In genomic region chr17:31511792-31512495, GRCm38 (mm10) we compare ENCODE assay signal across 8 mouse cellular contexts. TPM values are rescaled to one million over a fixed set of nuclear protein-coding genes. Genes with fewer than 3 reads are reported as not detected.
DNase-seq lines count a peak whose midpoint lies in the region; ATAC-seq and TF ChIP-seq lines count a peak whose summit lies in the region.

No protein-coding gene starts in this region.

- H3K27me3 ChIP-seq in heart, embryonic 11.5 days (ENCODE audit: control insufficient read depth, insufficient read depth, low read length): no peaks in the 10 kb centered on the region
- H3K27me3 ChIP-seq in kidney, embryonic 16.5 days (ENCODE audit: insufficient read depth, low read length): no peaks in the 10 kb centered on the region
- no peaks in the 10 kb centered on the region for H3K27me3 ChIP-seq in liver, adult 2 months (ENCODE audit: control insufficient read depth, insufficient read depth, low read length)
- no peaks in the 10 kb centered on the region for H3K27me3 ChIP-seq in myocyte (ENCODE audit: control insufficient read depth, insufficient read depth, insufficient read length)
- H3K27me3 ChIP-seq in splenic B cell, adult 2 months (ENCODE audit: control insufficient read depth, insufficient read depth, low read length, poor library complexity, severe bottlenecking): no peaks in the 10 kb centered on the region

- peaks cover 8% of the 10 kb centered on the region; the same call in 1 of the 2 replicates for H3K36me3 ChIP-seq in heart, embryonic 11.5 days (ENCODE audit: control insufficient read depth, insufficient read depth, low read length)
- H3K36me3 ChIP-seq in kidney, embryonic 16.5 days (ENCODE audit: insufficient read depth, low read length): peaks cover 24% of the 10 kb centered on the region
- H3K36me3 ChIP-seq in liver, adult 2 months (ENCODE audit: control insufficient read depth, insufficient read depth, low read length): no peaks in the 10 kb centered on the region
- H3K36me3 ChIP-seq in myocyte (ENCODE audit: control insufficient read depth, insufficient read depth): peaks cover 15% of the 10 kb centered on the region
- H3K36me3 ChIP-seq in splenic B cell, adult 2 months (ENCODE audit: control insufficient read depth, insufficient read depth, low read length, poor library complexity, severe bottlenecking): no peaks in the 10 kb centered on the region

- H3K27ac ChIP-seq in bone marrow macrophage, adult 2 months (ENCODE audit: insufficient read depth, low read depth, low read length): peak overlapping the region; percentile 59
- H3K27ac ChIP-seq in embryonic fibroblast, embryonic 13.5 days (ENCODE audit: insufficient read depth, low read length): peak overlapping the region; percentile 35
- peak overlapping the region; percentile 76 for H3K27ac ChIP-seq in heart, embryonic 11.5 days (ENCODE audit: low read depth, low read length)
- H3K27ac ChIP-seq in kidney, embryonic 16.5 days (ENCODE audit: low read length): peak overlapping the region; percentile 77
- peak overlapping the region; percentile 55 for H3K27ac ChIP-seq in liver, adult 2 months (replicated peaks; ENCODE audit: insufficient read depth, low read depth, low read length)

- H3K9ac ChIP-seq in heart, embryonic 11.5 days (ENCODE audit: low read depth, low read length): peak overlapping the region; percentile 84
- peak overlapping the region; percentile 84 for H3K9ac ChIP-seq in kidney, embryonic 16.5 days (replicated peaks; ENCODE audit: low read length)
- H3K9ac ChIP-seq in liver, adult 2 months (ENCODE audit: low read depth, low read length): peak overlapping the region; percentile 91

- whole genome bisulfite sequencing in heart, embryonic 11.5 days (ENCODE audit: insufficient replicate concordance): under 1% methylated on average over 56 of the region's 56 CpGs
- WGBS in kidney, embryonic 16.5 days: under 1% methylated on average over 56 of the region's 56 CpGs
- under 1% methylated on average over 56 of the region's 56 CpGs for WGBS in liver, adult 2 months

- peak; percentile 91 for ATAC-seq in heart, embryonic 11.5 days (replicated peaks; ENCODE audit: insufficient number of reproducible peaks, low FRiP score, low TSS enrichment)
- ATAC-seq in kidney, embryonic 16.5 days (ENCODE audit: low FRiP score, low TSS enrichment): peak; percentile 96

- H3ac ChIP-seq in myocyte (ENCODE audit: control insufficient read depth, insufficient read length): peak overlapping the region; percentile 11

- TF ChIP-seq POLR2A in bone marrow macrophage, adult 2 months (IDR thresholded peaks at IDR 0.05; ENCODE audit: borderline replicate concordance, low read depth, low read length): no peak
- peak; percentile 89 for TF ChIP-seq POLR2A in embryonic fibroblast, embryonic 13.5 days (IDR thresholded peaks at IDR 0.05; ENCODE audit: low read depth, low read length)
- peak; percentile 67; the same call in 1 of the 2 replicates for TF ChIP-seq POLR2A in liver, adult 2 months (IDR thresholded peaks at IDR 0.05; ENCODE audit: extremely low read depth, insufficient read depth, low read length)
- peak; percentile 90 for TF ChIP-seq POLR2A in myocyte (IDR thresholded peaks at IDR 0.05; ENCODE audit: insufficient read length, low read depth)

- H3K4me3 ChIP-seq in bone marrow macrophage, adult 2 months (ENCODE audit: insufficient read depth, low read length): peak overlapping the region; percentile 85
- H3K4me3 ChIP-seq in embryonic fibroblast, embryonic 13.5 days (ENCODE audit: insufficient read depth, low read length): peak overlapping the region; percentile 83
- peak overlapping the region; percentile 79 for H3K4me3 ChIP-seq in heart, embryonic 11.5 days (ENCODE audit: low read depth, low read length)
- H3K4me3 ChIP-seq in kidney, embryonic 16.5 days (ENCODE audit: low read length): peak overlapping the region; percentile 89
- peak overlapping the region; percentile 93 for H3K4me3 ChIP-seq in liver, adult 2 months (ENCODE audit: insufficient read depth, low read depth, low read length)
- peak overlapping the region; percentile 92 for H3K4me3 ChIP-seq in myocyte

- DNase-seq in A20 (ENCODE audit: low read depth, low spot score): peak; percentile 94
- DNase-seq in liver, adult 2 months (ENCODE audit: extremely low read depth, low read depth, low spot score): peak; percentile 73
- DNase-seq in splenic B cell, adult 2 months (ENCODE audit: low read depth, low spot score): peak; percentile 94

- H3K4me1 ChIP-seq in bone marrow macrophage, adult 2 months (ENCODE audit: control insufficient read depth, insufficient read depth, low read length): peaks cover 2% of the 10 kb centered on the region; the same call in 1 of the 2 replicates
- H3K4me1 ChIP-seq in embryonic fibroblast, embryonic 13.5 days (ENCODE audit: control insufficient read depth, insufficient read depth, low read length): no peaks in the 10 kb centered on the region
- peaks cover 9% of the 10 kb centered on the region; the same call in 1 of the 2 replicates for H3K4me1 ChIP-seq in heart, embryonic 11.5 days (ENCODE audit: control insufficient read depth, insufficient read depth, low read length)
- H3K4me1 ChIP-seq in kidney, embryonic 16.5 days (ENCODE audit: insufficient read depth, low read length): peaks cover 12% of the 10 kb centered on the region
- peaks cover 4% of the 10 kb centered on the region for H3K4me1 ChIP-seq in liver, adult 2 months (ENCODE audit: control insufficient read depth, insufficient read depth, low read length)

- H3K4me2 ChIP-seq in heart, embryonic 11.5 days: peak overlapping the region; percentile 82
- peak overlapping the region; percentile 83 for H3K4me2 ChIP-seq in kidney, embryonic 16.5 days (replicated peaks; ENCODE audit: low read depth, low read length)
- peak overlapping the region; percentile 94 for H3K4me2 ChIP-seq in myocyte (ENCODE audit: low read depth)

- no peak for TF ChIP-seq CTCF in bone marrow macrophage, adult 2 months (IDR thresholded peaks at IDR 0.05; ENCODE audit: low read depth, low read length)
- no peak for TF ChIP-seq CTCF in embryonic fibroblast, embryonic 13.5 days (IDR thresholded peaks at IDR 0.05; ENCODE audit: borderline replicate concordance, insufficient read depth, low read length)
- TF ChIP-seq CTCF in liver, adult 2 months (IDR thresholded peaks at IDR 0.05; ENCODE audit: low read depth, low read length): no peak

- 0 out of 2 replicates have a peak, but pooled peaks cover 6% of the 10 kb centered on the region for H3K79me2 ChIP-seq in liver, adult 2 months (ENCODE audit: control insufficient read depth, insufficient read depth, low read length)
- H3K79me2 ChIP-seq in myocyte (ENCODE audit: control insufficient read depth, insufficient read depth): peaks cover 20% of the 10 kb centered on the region

- H3K9me3 ChIP-seq in heart, embryonic 11.5 days (replicated peaks; ENCODE audit: control insufficient read depth, low read length): no peaks in the 10 kb centered on the region
- no peaks in the 10 kb centered on the region for H3K9me3 ChIP-seq in kidney, embryonic 16.5 days (ENCODE audit: low read length)

TF ChIP-seq in myocyte, 11 proteins besides CTCF, POLR2A, EP300 and RAD21 (continues in another document):
- TF ChIP-seq MYOG (IDR thresholded peaks at IDR 0.05; ENCODE audit: control insufficient read depth in 1 of 3, insufficient read depth in 1 of 3, insufficient read length in 2 of 3, low read depth in 2 of 3) (peak in 2 of 3 experiments; percentile 33 to 58), MAX (IDR thresholded peaks at IDR 0.05; ENCODE audit: low read depth) (peak; percentile 84), TCF12 (IDR thresholded peaks at IDR 0.05; ENCODE audit: insufficient read depth, poor library complexity, severe bottlenecking) (no peak), MYOD1 (IDR thresholded peaks at IDR 0.05; ENCODE audit: control insufficient read depth in 1 of 3, insufficient read length in 2 of 3, low read depth in 2 of 3) (peak in 1 of 3 experiments; percentile 57), SRF (IDR thresholded peaks at IDR 0.05; ENCODE audit: control insufficient read depth, insufficient read length, low read depth) (peak; percentile 87), TCF3 (IDR thresholded peaks at IDR 0.05; ENCODE audit: insufficient read length, low read depth) (no peak), USF1 (IDR thresholded peaks at IDR 0.05; ENCODE audit: low read depth) (peak; percentile 66), POLR2AphosphoS2 (IDR thresholded peaks at IDR 0.05; ENCODE audit: insufficient read length, low read depth) (peak; percentile 97), E2F4 (IDR thresholded peaks at IDR 0.05; ENCODE audit: insufficient read depth) (peak; percentile 47), REST (IDR thresholded peaks at IDR 0.05; ENCODE audit: insufficient read depth, insufficient read length) (no peak)

RNA-seq across cellular contexts. Expression of gene Wdr4, which starts 7.8 kb away (rescaled TPM):
- polyA plus RNA-seq in bone marrow macrophage, adult 2 months (2012; ENCODE audit: insufficient read depth, insufficient read length, missing spikeins): 11.3 and 13.8 TPM in 2 replicates
- 18.9 and 19.7 TPM in 2 replicates for polyA plus RNA-seq in embryonic fibroblast, embryonic 13.5 days (2011; ENCODE audit: insufficient read length, low read depth, missing spikeins)
- polyA plus RNA-seq in heart, embryonic 11.5 days (2014; fragmentation: Nextera tagmentation; extraction: Ambion mirVana): 20.5 and 22.2 TPM in 2 replicates
- 51.6 and 57.8 TPM in 2 replicates for polyA plus RNA-seq in kidney, embryonic 16.5 days (2015; fragmentation: Nextera tagmentation; extraction: Ambion mirVana)
- total RNA-seq in liver, adult 2 months (2014; rRNA removed): 12.9 and 13.6 TPM in 2 replicates
- polyA plus RNA-seq in liver, adult 2 months (2012; rRNA removed): 19.0 and 27.8 TPM in 2 replicates
- polyA plus RNA-seq in myocyte (2012; fragmentation: generic; extraction: Trizol): 26.1 TPM

RNA-seq across cellular contexts. Expression of gene Ndufv3, which starts 8.0 kb away (rescaled TPM):
- polyA plus RNA-seq in bone marrow macrophage, adult 2 months (2012; ENCODE audit: insufficient read depth, insufficient read length, missing spikeins): 132 and 146 TPM in 2 replicates
- 140 and 141 TPM in 2 replicates for polyA plus RNA-seq in embryonic fibroblast, embryonic 13.5 days (2011; ENCODE audit: insufficient read length, low read depth, missing spikeins)
- 528 and 531 TPM in 2 replicates for polyA plus RNA-seq in heart, embryonic 11.5 days (2014; fragmentation: Nextera tagmentation; extraction: Ambion mirVana)
- 262 and 271 TPM in 2 replicates for polyA plus RNA-seq in kidney, embryonic 16.5 days (2015; fragmentation: Nextera tagmentation; extraction: Ambion mirVana)
- total RNA-seq in liver, adult 2 months (2014; rRNA removed): 243 and 269 TPM in 2 replicates
- polyA plus RNA-seq in liver, adult 2 months (2012; rRNA removed): 152 and 181 TPM in 2 replicates
- polyA plus RNA-seq in myocyte (2012; fragmentation: generic; extraction: Trizol): 469 TPM

RNA-seq across cellular contexts. Expression of gene Pknox1, which starts 52.6 kb away (rescaled TPM):
- polyA plus RNA-seq in bone marrow macrophage, adult 2 months (2012; ENCODE audit: insufficient read depth, insufficient read length, missing spikeins): 14.3 and 18.6 TPM in 2 replicates
- 16.6 and 18.9 TPM in 2 replicates for polyA plus RNA-seq in embryonic fibroblast, embryonic 13.5 days (2011; ENCODE audit: insufficient read length, low read depth, missing spikeins)
- polyA plus RNA-seq in heart, embryonic 11.5 days (2014; fragmentation: Nextera tagmentation; extraction: Ambion mirVana): 19.8 and 20.4 TPM in 2 replicates
- 38.2 and 44.5 TPM in 2 replicates for polyA plus RNA-seq in kidney, embryonic 16.5 days (2015; fragmentation: Nextera tagmentation; extraction: Ambion mirVana)
- 10.3 and 14.0 TPM in 2 replicates for total RNA-seq in liver, adult 2 months (2014; rRNA removed)
- 10.7 and 15.5 TPM in 2 replicates for polyA plus RNA-seq in liver, adult 2 months (2012; rRNA removed)
- polyA plus RNA-seq in myocyte (2012; fragmentation: generic; extraction: Trizol): 15.3 TPM

Comparison
In these comparisons a context has a peak if more than half of its experiments do, and no peak if none do; other contexts are left out.
1. Peak in every context shown above with its lines: DNase-seq, ATAC-seq, H3K4me3 ChIP-seq and H3K27ac ChIP-seq.